Mouse (Mus musculus) thymus, adult 2 months (tissue): ENCODE data around the gene Armc7.

Experiments
- CTCF ChIP-seq: fragments of 200-500 bp; IDR thresholded peaks from 2 replicates; pipeline ENCODE4 v1.5.1; 2012; ENCODE audit warnings: mild to moderate bottlenecking, control low read depth, low read length, moderate library complexity, borderline replicate concordance; ENCODE audit not compliant: control insufficient read depth, poor library complexity, insufficient read depth; ENCODE audit errors: extremely low read depth
- POLR2A ChIP-seq: fragments of 200-500 bp; IDR thresholded peaks from 2 replicates; pipeline ENCODE4 v1.6.1; 2012; ENCODE audit warnings: mild to moderate bottlenecking, low read length, control low read depth, moderate library complexity; ENCODE audit not compliant: control insufficient read depth, poor library complexity, insufficient read depth; ENCODE audit errors: extremely low read depth

- TF ChIP-seq CTCF (no peak), POLR2A (no peak)
Measured at GRCm38 (mm10) chr11:115448998-115449397, 26.5 kb upstream of the Armc7 start.
